Mouse (Mus musculus) myocyte (in vitro differentiated cells): ENCODE measurements at regions not wholly inside any gene's neighbourhood (a gene's known extent, or its start where the extent isn't known, plus 50 kb on each side); places are given as distances from the start of the nearest gene placed in this dataset.
"Not testable (repeated sequence)": the region's sequence is repeated elsewhere in the genome, so short reads cannot be mapped to it uniquely, and the experiment has no call there.

ENCODE experiments used
- H3K27me3 ChIP-seq: one replicate; pipeline ENCODE4 v1.6.1; 2011; ENCODE audit not compliant: control insufficient read depth, insufficient read depth, insufficient read length
- H3K36me3 ChIP-seq: one replicate; pipeline ENCODE4 v1.6.1; 2011; ENCODE audit not compliant: control insufficient read depth, insufficient read depth
- H3K4me2 ChIP-seq: one replicate; pipeline ENCODE4 v1.6.1; 2011; ENCODE audit warnings: low read depth, control low read depth
- H3K4me3 ChIP-seq: one replicate; pipeline ENCODE4 v1.5.1; 2011; ENCODE audit warnings: mild to moderate bottlenecking, control low read depth, moderate library complexity
- H3K79me2 ChIP-seq: one replicate; pipeline ENCODE4 v1.6.1; 2011; ENCODE audit not compliant: control insufficient read depth, insufficient read depth
- H3ac ChIP-seq: one replicate; pipeline ENCODE4 v1.6.1; 2011; ENCODE audit not compliant: control insufficient read depth, insufficient read length
- CEBPB ChIP-seq: IDR thresholded peaks from 2 replicates; pipeline ENCODE4 v1.6.1; 2011; ENCODE audit warnings: mild to moderate bottlenecking, moderate library complexity; ENCODE audit not compliant: poor library complexity, insufficient read depth, severe bottlenecking
- E2F4 ChIP-seq: IDR thresholded peaks from one replicate; pipeline ENCODE4 v1.6.1; 2011; ENCODE audit warnings: mild to moderate bottlenecking, control low read depth, moderate library complexity; ENCODE audit not compliant: insufficient read depth
- MAX ChIP-seq: IDR thresholded peaks from one replicate; pipeline ENCODE4 v1.6.1; 2011; ENCODE audit warnings: low read depth, mild to moderate bottlenecking, control low read depth
- MYOD1 ChIP-seq, 3 experiments: IDR thresholded peaks; one replicate each; pipeline ENCODE4 v1.6.1; 2011; ENCODE audit warnings: control low read depth in 2 of 3, low read depth in 2 of 3, mild to moderate bottlenecking in 2 of 3, moderate library complexity in 1 of 3; ENCODE audit not compliant: insufficient read length in 2 of 3, control insufficient read depth in 1 of 3
- MYOG ChIP-seq, 3 experiments: IDR thresholded peaks; one replicate each; pipeline ENCODE4 v1.6.1; 2011; ENCODE audit warnings: control low read depth in 2 of 3, low read depth in 2 of 3, mild to moderate bottlenecking in 2 of 3; ENCODE audit not compliant: insufficient read length in 2 of 3, control insufficient read depth in 1 of 3, insufficient read depth in 1 of 3
- POLR2A ChIP-seq: IDR thresholded peaks from one replicate; pipeline ENCODE4 v1.6.1; 2011; ENCODE audit warnings: low read depth, mild to moderate bottlenecking, control low read depth, moderate library complexity; ENCODE audit not compliant: insufficient read length
- POLR2AphosphoS2 ChIP-seq: IDR thresholded peaks from one replicate; pipeline ENCODE4 v1.6.1; 2011; ENCODE audit warnings: low read depth, control low read depth; ENCODE audit not compliant: insufficient read length
- REST ChIP-seq: IDR thresholded peaks from one replicate; pipeline ENCODE4 v1.6.1; 2011; ENCODE audit warnings: mild to moderate bottlenecking, control low read depth, moderate library complexity; ENCODE audit not compliant: insufficient read depth, insufficient read length
- SRF ChIP-seq: IDR thresholded peaks from one replicate; pipeline ENCODE4 v1.6.1; 2011; ENCODE audit warnings: low read depth; ENCODE audit not compliant: control insufficient read depth, insufficient read length
- TCF12 ChIP-seq: IDR thresholded peaks from one replicate; pipeline ENCODE4 v1.6.1; 2011; ENCODE audit warnings: mild to moderate bottlenecking, control low read depth; ENCODE audit not compliant: poor library complexity, insufficient read depth, severe bottlenecking
- TCF3 ChIP-seq: IDR thresholded peaks from one replicate; pipeline ENCODE4 v1.6.1; 2011; ENCODE audit warnings: low read depth, control low read depth; ENCODE audit not compliant: insufficient read length
- USF1 ChIP-seq: IDR thresholded peaks from one replicate; pipeline ENCODE4 v1.6.1; 2011; ENCODE audit warnings: low read depth, mild to moderate bottlenecking, control low read depth, moderate library complexity

DNA sequence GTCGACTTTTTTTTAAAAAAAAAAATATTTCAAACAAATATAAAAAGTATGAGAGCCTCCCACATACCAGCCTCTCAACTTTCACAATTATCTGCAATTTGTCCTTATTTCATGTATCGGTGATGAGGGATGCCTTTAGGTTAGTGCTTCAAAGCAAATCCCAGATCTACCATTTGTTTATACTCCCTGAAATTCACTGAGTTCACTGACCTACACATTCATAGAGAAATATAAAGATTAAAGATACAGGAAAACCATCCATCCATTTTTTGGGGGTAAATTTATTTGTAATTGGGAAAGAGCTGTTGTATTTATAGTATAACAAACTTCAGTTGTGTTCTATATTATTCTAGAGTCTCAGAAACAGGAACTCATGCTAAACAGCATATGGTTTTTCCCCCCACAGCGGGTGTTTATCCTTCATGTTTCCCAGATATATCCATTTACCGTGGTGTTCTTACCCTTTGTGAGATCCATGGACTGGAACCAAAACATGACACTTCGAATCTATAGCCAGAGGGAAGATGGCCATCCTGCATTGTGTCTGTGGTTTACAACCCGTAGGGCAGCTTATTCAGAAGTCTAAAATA is 120.1 kb upstream of the Cpsf6 start:
- TF ChIP-seq REST (no peak), TCF12 (no peak), MAX (no peak), POLR2A (no peak), E2F4 (no peak), TCF3 (no peak), USF1 (no peak), MYOD1 (IDR thresholded peaks at IDR 0.05; ENCODE audit: control insufficient read depth in 1 of 3, insufficient read length in 2 of 3, low read depth in 2 of 3) (no peak), CEBPB (no peak), POLR2AphosphoS2 (no peak), MYOG (IDR thresholded peaks at IDR 0.05; ENCODE audit: control insufficient read depth in 1 of 3, insufficient read depth in 1 of 3, insufficient read length in 2 of 3, low read depth in 2 of 3) (no peak), SRF (no peak)
- Histone ChIP-seq H3K4me3 (no peak overlapping the region), H3K27me3 (peaks cover 5% of the 10 kb centered on the region), H3K79me2 (no peaks in the 10 kb centered on the region), H3K36me3 (no peaks in the 10 kb centered on the region), H3K4me2 (no peak overlapping the region), H3ac (no peak overlapping the region)

- no peak overlapping the region for H3K4me3 ChIP-seq
- no peaks in the 10 kb centered on the region for H3K36me3 ChIP-seq
- H3K4me2 ChIP-seq: no peak overlapping the region
- H3K79me2 ChIP-seq: no peaks in the 10 kb centered on the region
- no peak for TF ChIP-seq SRF
- TF ChIP-seq POLR2AphosphoS2: no peak
- no peak for TF ChIP-seq REST
- TF ChIP-seq MYOG (IDR thresholded peaks at IDR 0.05; ENCODE audit: control insufficient read depth in 1 of 3, insufficient read depth in 1 of 3, insufficient read length in 2 of 3, low read depth in 2 of 3): no peak
- TF ChIP-seq TCF3: no peak
- TF ChIP-seq POLR2A: no peak
- no peak for TF ChIP-seq E2F4
- TF ChIP-seq USF1: no peak
- no peak for TF ChIP-seq CEBPB
- H3ac ChIP-seq: no peak overlapping the region
- H3K27me3 ChIP-seq: peaks cover 5% of the 10 kb centered on the region
Measured at GRCm38 (mm10) chr10:117499177-117499863, 119.5 kb upstream of the Cpsf6 start.

- H3K79me2 ChIP-seq: no peaks in the 10 kb centered on the region
- TF ChIP-seq REST (no peak), POLR2A (no peak), MAX (no peak), TCF12 (no peak), POLR2AphosphoS2 (no peak), MYOD1 (IDR thresholded peaks at IDR 0.05; ENCODE audit: control insufficient read depth in 1 of 3, insufficient read length in 2 of 3, low read depth in 2 of 3) (no peak), TCF3 (no peak)
- H3K4me2 ChIP-seq: no peak overlapping the region
- H3K36me3 ChIP-seq: no peaks in the 10 kb centered on the region
- H3K4me3 ChIP-seq: no peak overlapping the region
- H3ac ChIP-seq: no peak overlapping the region
- H3K27me3 ChIP-seq: peaks cover 3% of the 10 kb centered on the region
Measured at GRCm38 (mm10) chr10:117498497-117498896, 118.7 kb upstream of the Cpsf6 start.

DNA sequence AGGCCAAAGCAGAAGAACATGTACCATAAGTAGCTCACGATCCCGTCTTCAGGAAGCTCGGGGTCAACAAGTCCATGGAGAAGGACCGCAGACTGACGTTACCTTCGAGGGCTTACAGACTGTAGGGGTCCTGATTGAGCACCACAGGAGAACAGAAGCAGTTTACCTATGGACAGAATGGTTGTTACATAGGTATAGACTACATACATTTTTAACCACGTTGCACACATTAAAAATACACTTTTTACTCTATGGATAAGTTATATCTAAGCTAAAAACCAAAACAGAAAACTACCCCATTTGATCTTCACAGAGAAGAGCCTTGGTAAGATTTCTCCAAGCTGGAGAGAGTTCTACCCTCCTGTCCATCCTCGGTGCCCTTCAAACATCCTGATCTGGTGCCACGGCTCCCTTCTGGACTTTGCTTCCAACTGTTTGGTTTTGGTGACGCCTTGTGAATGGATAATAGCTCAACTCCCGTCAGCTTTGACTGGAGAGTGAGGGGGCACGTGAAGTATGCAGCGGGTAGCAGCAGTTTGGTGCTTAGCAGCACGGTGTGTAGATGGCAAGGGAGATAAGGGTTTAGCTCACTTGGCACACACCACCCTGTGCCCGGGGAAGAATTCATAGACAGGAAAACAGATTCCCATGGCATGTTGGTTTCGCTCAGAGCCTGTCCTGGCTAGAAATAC is 117.9 kb upstream of the Cpsf6 start:
- TF ChIP-seq USF1 (no peak), POLR2A (no peak), TCF3 (no peak), CEBPB (no peak), MAX (no peak), MYOG (IDR thresholded peaks at IDR 0.05; ENCODE audit: control insufficient read depth in 1 of 3, insufficient read depth in 1 of 3, insufficient read length in 2 of 3, low read depth in 2 of 3) (no peak), TCF12 (no peak), MYOD1 (IDR thresholded peaks at IDR 0.05; ENCODE audit: control insufficient read depth in 1 of 3, insufficient read length in 2 of 3, low read depth in 2 of 3) (no peak), REST (no peak), E2F4 (no peak)
- Histone ChIP-seq H3K36me3 (no peaks in the 10 kb centered on the region), H3K79me2 (no peaks in the 10 kb centered on the region), H3K4me2 (no peak overlapping the region), H3ac (no peak overlapping the region), H3K27me3 (no peaks in the 10 kb centered on the region), H3K4me3 (no peak overlapping the region)

DNA sequence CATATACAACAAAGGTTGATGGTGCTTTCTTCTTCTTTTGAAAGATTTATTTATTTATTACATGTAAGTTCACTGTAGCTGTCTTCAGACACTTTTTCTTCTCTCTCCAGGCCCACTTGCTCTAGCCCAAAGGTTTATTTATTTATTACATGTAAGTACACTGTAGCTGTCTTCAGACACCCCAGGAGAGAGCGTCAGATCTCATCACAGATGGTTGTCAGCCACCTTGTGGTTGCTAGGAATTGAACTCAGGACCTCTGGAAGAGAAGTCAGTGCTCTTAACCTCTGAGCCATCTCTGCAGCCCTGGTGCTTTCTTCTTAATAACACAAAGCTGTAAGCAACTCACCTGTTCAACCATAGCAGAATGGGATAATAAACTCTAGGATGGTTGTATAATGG is 117.3 kb upstream of the Cpsf6 start:
- H3K4me2 ChIP-seq, H3K27me3 ChIP-seq, H3ac ChIP-seq, H3K36me3 ChIP-seq, H3K79me2 ChIP-seq, H3K4me3 ChIP-seq: not testable (repeated sequence)
